Mouse (Mus musculus): ENCODE measurements around the gene Gba. TPM values are rescaled to one million over a fixed set of nuclear protein-coding genes. Genes with fewer than 3 reads are reported as not detected.

The Gba gene
- polyA plus RNA-seq, 1 experiment from 2014 or later = 34.9 TPM

- peaks cover 29% of the 10 kb centered on the region for H3K4me1 ChIP-seq
- H3K4me2 ChIP-seq (replicated peaks) = no peak overlapping the region
- 53% methylated on average over 4 of the region's 4 CpGs for WGBS
- H3K9me3 ChIP-seq = no peaks in the 10 kb centered on the region
- H3K27me3 ChIP-seq = peaks cover 19% of the 10 kb centered on the region; the same call in 1 of the 2 replicates
- no peaks in the 10 kb centered on the region for H3K36me3 ChIP-seq
- H3K4me3 ChIP-seq = no peak overlapping the region
- no peak for ATAC-seq (ENCODE audit: insufficient number of reproducible peaks, insufficient read depth, low FRiP score, low TSS enrichment)
- no peak overlapping the region for H3K27ac ChIP-seq
- no peak overlapping the region for H3K9ac ChIP-seq
Measured at GRCm38 (mm10) chr3:89229276-89229675, 26.5 kb downstream of the Gba start.

- Histone ChIP-seq H3K4me1 (peaks cover 26% of the 10 kb centered on the region), H3K27ac (no peak overlapping the region), H3K36me3 (no peaks in the 10 kb centered on the region), H3K4me3 (no peak overlapping the region), H3K9me3 (no peaks in the 10 kb centered on the region), H3K27me3 (peaks cover 19% of the 10 kb centered on the region; the same call in 1 of the 2 replicates), H3K4me2 (replicated peaks) (no peak overlapping the region), H3K9ac (no peak overlapping the region)
- ATAC-seq (ENCODE audit: insufficient number of reproducible peaks, insufficient read depth, low FRiP score, low TSS enrichment) = no peak
- 86% methylated on average over 2 of the region's 2 CpGs for WGBS
Measured at GRCm38 (mm10) chr3:89230561-89230960, 27.8 kb downstream of the Gba start.

- H3K4me2 ChIP-seq (replicated peaks) = no peak overlapping the region
- peaks cover 19% of the 10 kb centered on the region for H3K4me1 ChIP-seq
- H3K4me3 ChIP-seq = no peak overlapping the region
- no peak overlapping the region for H3K27ac ChIP-seq
- 71% methylated on average over 7 of the region's 7 CpGs for WGBS
- no peaks in the 10 kb centered on the region for H3K9me3 ChIP-seq
- H3K36me3 ChIP-seq = no peaks in the 10 kb centered on the region
- H3K27me3 ChIP-seq = peaks cover 19% of the 10 kb centered on the region; the same call in 1 of the 2 replicates
- no peak overlapping the region for H3K9ac ChIP-seq
- ATAC-seq (ENCODE audit: insufficient number of reproducible peaks, insufficient read depth, low FRiP score, low TSS enrichment) = no peak
Measured at GRCm38 (mm10) chr3:89231345-89231744, 28.6 kb downstream of the Gba start.

GRCm38 (mm10) chr3:89231772-89232275 is 29.1 kb downstream of the Gba start:
- peaks cover 19% of the 10 kb centered on the region; the same call in 1 of the 2 replicates for H3K27me3 ChIP-seq
- no peak overlapping the region for H3K4me2 ChIP-seq (replicated peaks)
- no peak overlapping the region for H3K4me3 ChIP-seq
- H3K4me1 ChIP-seq = peaks cover 14% of the 10 kb centered on the region
- H3K27ac ChIP-seq = no peak overlapping the region
- no peaks in the 10 kb centered on the region for H3K36me3 ChIP-seq
- H3K9me3 ChIP-seq = no peaks in the 10 kb centered on the region
- H3K9ac ChIP-seq = no peak overlapping the region
- 71% methylated on average over 16 of the region's 16 CpGs for WGBS
- ATAC-seq (ENCODE audit: insufficient number of reproducible peaks, insufficient read depth, low FRiP score, low TSS enrichment) = no peak

- H3K36me3 ChIP-seq = 0 out of 2 replicates have a peak, but pooled peaks cover 2% of the 10 kb centered on the region
- 67% methylated on average over 6 of the region's 6 CpGs for WGBS
- H3K27me3 ChIP-seq = peaks cover 19% of the 10 kb centered on the region; the same call in 1 of the 2 replicates
- no peak for ATAC-seq (ENCODE audit: insufficient number of reproducible peaks, insufficient read depth, low FRiP score, low TSS enrichment)
- H3K9me3 ChIP-seq = no peaks in the 10 kb centered on the region
- no peak overlapping the region for H3K27ac ChIP-seq
- H3K4me1 ChIP-seq = peaks cover 9% of the 10 kb centered on the region
- no peak overlapping the region for H3K4me3 ChIP-seq
- H3K9ac ChIP-seq = 0 out of 2 replicates have a peak overlapping the region, but pooled peaks have one; percentile 7
- H3K4me2 ChIP-seq (replicated peaks) = no peak overlapping the region
Measured at GRCm38 (mm10) chr3:89232614-89233013, 29.9 kb downstream of the Gba start.

GRCm38 (mm10) chr3:89233562-89234110 is 30.9 kb downstream of the Gba start:
- Histone ChIP-seq H3K9me3 (no peaks in the 10 kb centered on the region), H3K36me3 (peaks cover 10% of the 10 kb centered on the region), H3K27ac (no peak overlapping the region), H3K4me2 (replicated peaks) (no peak overlapping the region), H3K4me1 (peaks cover 3% of the 10 kb centered on the region; the same call in 1 of the 2 replicates), H3K4me3 (no peak overlapping the region), H3K27me3 (peaks cover 19% of the 10 kb centered on the region; the same call in 1 of the 2 replicates), H3K9ac (no peak overlapping the region)
- WGBS = 81% methylated on average over 14 of the region's 14 CpGs
- ATAC-seq (ENCODE audit: insufficient number of reproducible peaks, insufficient read depth, low FRiP score, low TSS enrichment) = no peak

GRCm38 (mm10) chr3:89236516-89236915 is 33.8 kb downstream of the Gba start:
- ATAC-seq (ENCODE audit: insufficient number of reproducible peaks, insufficient read depth, low FRiP score, low TSS enrichment) = no peak
- H3K4me2 ChIP-seq (replicated peaks) = no peak overlapping the region
- no peaks in the 10 kb centered on the region for H3K9me3 ChIP-seq
- peaks cover 2% of the 10 kb centered on the region; the same call in 1 of the 2 replicates for H3K27me3 ChIP-seq
- WGBS = 87% methylated on average over 10 of the region's 10 CpGs
- H3K36me3 ChIP-seq = peaks cover 16% of the 10 kb centered on the region
- H3K4me1 ChIP-seq = no peaks in the 10 kb centered on the region
- no peak overlapping the region for H3K4me3 ChIP-seq
- no peak overlapping the region for H3K27ac ChIP-seq
- no peak overlapping the region for H3K9ac ChIP-seq

GRCm38 (mm10) chr3:89237682-89238081 is 35.0 kb downstream of the Gba start:
- Histone ChIP-seq H3K27ac (no peak overlapping the region), H3K9me3 (no peaks in the 10 kb centered on the region), H3K4me1 (no peaks in the 10 kb centered on the region), H3K4me2 (replicated peaks) (no peak overlapping the region), H3K27me3 (no peaks in the 10 kb centered on the region), H3K36me3 (peaks cover 23% of the 10 kb centered on the region), H3K4me3 (no peak overlapping the region), H3K9ac (no peak overlapping the region)
- 94% methylated on average over 21 of the region's 21 CpGs for WGBS
- ATAC-seq (ENCODE audit: insufficient number of reproducible peaks, insufficient read depth, low FRiP score, low TSS enrichment) = no peak

- ATAC-seq (ENCODE audit: insufficient number of reproducible peaks, insufficient read depth, low FRiP score, low TSS enrichment) = no peak
- Histone ChIP-seq H3K4me1 (peaks cover 2% of the 10 kb centered on the region), H3K9ac (no peak overlapping the region; the same call in 1 of the 2 replicates), H3K36me3 (peaks cover 23% of the 10 kb centered on the region), H3K27me3 (no peaks in the 10 kb centered on the region), H3K4me3 (no peak overlapping the region), H3K4me2 (replicated peaks) (no peak overlapping the region), H3K27ac (no peak overlapping the region), H3K9me3 (no peaks in the 10 kb centered on the region)
- 69% methylated on average over 9 of the region's 12 CpGs for WGBS
Measured at GRCm38 (mm10) chr3:89238494-89238893, 35.8 kb downstream of the Gba start.

GRCm38 (mm10) chr3:89242331-89242895 is 39.7 kb downstream of the Gba start:
- Histone ChIP-seq H3K27ac (no peak overlapping the region), H3K36me3 (peaks cover 22% of the 10 kb centered on the region), H3K4me3 (no peak overlapping the region), H3K4me2 (replicated peaks) (no peak overlapping the region), H3K27me3 (no peaks in the 10 kb centered on the region; the same call in 1 of the 2 replicates), H3K9ac (no peak overlapping the region), H3K4me1 (peaks cover 33% of the 10 kb centered on the region), H3K9me3 (no peaks in the 10 kb centered on the region)
- 72% methylated on average over 9 of the region's 9 CpGs for WGBS
- no peak for ATAC-seq (ENCODE audit: insufficient number of reproducible peaks, insufficient read depth, low FRiP score, low TSS enrichment)

GRCm38 (mm10) chr3:89243609-89244008 is 40.9 kb downstream of the Gba start:
- no peak; the same call in 1 of the 2 replicates for ATAC-seq (ENCODE audit: insufficient number of reproducible peaks, insufficient read depth, low FRiP score, low TSS enrichment)
- WGBS = 7% methylated on average over 14 of the region's 14 CpGs
- peak overlapping the region; percentile 52; the same call in 1 of the 2 replicates for H3K27ac ChIP-seq

More at GRCm38 (mm10) chr3:89243609-89244008, 40.9 kb downstream of the Gba start:
- Histone ChIP-seq H3K4me3 (peak overlapping the region; percentile 73), H3K27me3 (no peaks in the 10 kb centered on the region; the same call in 1 of the 2 replicates), H3K9ac (0 out of 2 replicates have a peak overlapping the region, but pooled peaks have one; percentile 4), H3K36me3 (peaks cover 14% of the 10 kb centered on the region), H3K4me2 (replicated peaks) (peak overlapping the region; percentile 76), H3K9me3 (no peaks in the 10 kb centered on the region), H3K4me1 (peaks cover 35% of the 10 kb centered on the region)

Measured in embryonic facial prominence, embryonic 12.5 days (tissue).